Mouse (Mus musculus) olfactory bulb, adult 2 months (tissue): ENCODE measurements around the gene Mphosph9.

ENCODE experiments used
- CTCF ChIP-seq: fragments of 200-500 bp; IDR thresholded peaks from 2 replicates; pipeline ENCODE4 v1.5.1; 2012; ENCODE audit warnings: low read depth, mild to moderate bottlenecking, low read length, moderate library complexity; ENCODE audit not compliant: insufficient read depth
- POLR2A ChIP-seq: fragments of 200-500 bp; IDR thresholded peaks from 2 replicates; pipeline ENCODE4 v1.6.1; 2012; ENCODE audit warnings: mild to moderate bottlenecking, low read depth, low read length, moderate library complexity; ENCODE audit not compliant: insufficient read depth

- no peak for TF ChIP-seq POLR2A
- no peak for TF ChIP-seq CTCF
These were observed 38.0 kb upstream of the Mphosph9 start for GRCm38 (mm10) chr5:124365754-124366153.
